Mouse (Mus musculus) telencephalon, adult 2 months (tissue): Measurements from ENCODE around the gene Sh3yl1.

Experiments used
- DNase-seq: peaks from one replicate; pipeline ENCODE4 v3.0.0-alpha.2; 2011; ENCODE audit warnings: low read depth, low spot score

The Sh3yl1 gene

GRCm38 (mm10) chr12:30911261-30912047 is at the start of gene Sh3yl1, which contains the start of gene Acp1:
Sh3yl1 (plus strand) TSS chr12:30911668.
Acp1 (minus strand) TSS chr12:30911589.
- peak; percentile 76 for DNase-seq

- no peak for DNase-seq
These were observed 47.1 kb upstream of the Sh3yl1 start for GRCm38 (mm10) chr12:30864347-30864746.

GRCm38 (mm10) chr12:30865781-30866180 is 45.7 kb upstream of the Sh3yl1 start:
- no peak for DNase-seq

- DNase-seq: no peak
These were observed 32.0 kb upstream of the Sh3yl1 start for GRCm38 (mm10) chr12:30879447-30879846.

GRCm38 (mm10) chr12:30883592-30883985 is 27.9 kb upstream of the Sh3yl1 start:
- DNase-seq: no peak

GRCm38 (mm10) chr12:30883986-30884621 is 27.4 kb upstream of the Sh3yl1 start, which contains the start of gene Alkal2:
Alkal2 (plus strand) TSS chr12:30884322.
- DNase-seq: no peak

GRCm38 (mm10) chr12:30884622-30885230 is 26.7 kb upstream of the Sh3yl1 start:
- no peak for DNase-seq

- DNase-seq: no peak
These were observed 25.6 kb upstream of the Sh3yl1 start for GRCm38 (mm10) chr12:30885891-30886290.

GRCm38 (mm10) chr12:30888003-30888402 is 23.5 kb upstream of the Sh3yl1 start:
- no peak for DNase-seq

- no peak for DNase-seq
These were observed 21.4 kb upstream of the Sh3yl1 start for GRCm38 (mm10) chr12:30890067-30890466.

GRCm38 (mm10) chr12:30891438-30891837 is 20.0 kb upstream of the Sh3yl1 start:
- DNase-seq: no peak

- DNase-seq: no peak
These were observed 14.4 kb upstream of the Sh3yl1 start for GRCm38 (mm10) chr12:30897039-30897438.

GRCm38 (mm10) chr12:30908658-30909057 is 2.8 kb upstream of the Sh3yl1 start:
- no peak for DNase-seq

- DNase-seq: no peak
These were observed 1.6 kb upstream of the Sh3yl1 start for GRCm38 (mm10) chr12:30909881-30910280.

- no peak for DNase-seq
These were observed 608 bp upstream of the Sh3yl1 start for GRCm38 (mm10) chr12:30910860-30911259.

GRCm38 (mm10) chr12:30912048-30912381 is 547 bp downstream of the Sh3yl1 start:
- no peak for DNase-seq

GRCm38 (mm10) chr12:30912840-30913239 is 1.4 kb downstream of the Sh3yl1 start:
- no peak for DNase-seq

- no peak for DNase-seq
These were observed 10.9 kb downstream of the Sh3yl1 start for GRCm38 (mm10) chr12:30922401-30922800.

GRCm38 (mm10) chr12:30928182-30928581 is 16.7 kb downstream of the Sh3yl1 start:
- no peak for DNase-seq

- no peak for DNase-seq
These were observed 21.8 kb downstream of the Sh3yl1 start for GRCm38 (mm10) chr12:30933299-30933698.

GRCm38 (mm10) chr12:30936899-30937298 is 25.4 kb downstream of the Sh3yl1 start:
- no peak for DNase-seq
